Mouse (Mus musculus) thymus, postnatal 25 days (tissue): ENCODE results near the gene Itga9.

Experiments used
- DNase-seq: peaks from one replicate; pipeline ENCODE4 v3.0.0; 2022

Gene Itga9

DNA sequence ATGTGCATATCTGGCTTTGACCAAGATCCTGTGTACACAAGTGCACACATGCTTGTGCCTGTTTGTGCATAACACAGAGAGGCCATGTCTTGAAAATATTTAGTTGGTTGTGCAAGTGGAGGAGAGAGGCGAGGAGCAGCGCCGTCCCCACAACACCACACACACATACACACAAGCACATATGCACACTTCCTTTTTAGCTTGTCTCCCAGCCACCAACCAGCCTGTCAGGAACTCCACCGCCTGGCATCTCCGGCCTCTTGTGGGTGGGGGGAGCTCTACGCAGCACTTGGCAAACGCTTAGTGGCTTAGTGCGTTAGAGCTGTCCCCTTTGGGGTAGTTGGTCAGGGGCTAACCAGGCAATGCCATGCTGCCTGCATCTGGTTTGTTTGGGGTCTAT lies 321.0 kb downstream of the Itga9 start:
- DNase-seq, result peak; percentile 26

- no peak for DNase-seq
These were observed 321.5 kb downstream of the Itga9 start for GRCm38 (mm10) chr9:118928007-118928406.

DNA sequence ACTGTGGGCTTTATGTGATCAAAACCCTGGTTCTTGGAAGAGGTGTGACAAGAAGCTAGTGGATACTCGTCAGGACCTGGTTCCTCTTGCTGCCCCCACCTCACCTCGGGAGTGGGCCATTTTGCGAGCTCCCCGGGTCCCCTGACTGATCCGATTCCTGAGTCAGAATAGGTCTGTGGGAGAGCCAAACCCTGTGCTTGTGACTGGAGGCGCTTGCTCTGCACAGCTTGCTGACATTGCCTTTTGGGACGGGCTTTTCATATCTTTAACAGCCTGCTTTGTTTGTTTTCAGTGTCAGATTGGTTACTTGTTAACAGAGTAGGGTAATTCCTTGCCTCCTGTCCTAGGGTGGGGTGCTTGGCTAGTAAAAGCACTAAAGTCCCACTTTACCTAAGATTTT lies 322.2 kb downstream of the Itga9 start:
- DNase-seq, result no peak

GRCm38 (mm10) chr9:118930611-118931010 lies 324.1 kb downstream of the Itga9 start:
- no peak for DNase-seq

- no peak for DNase-seq
These were observed 327.3 kb downstream of the Itga9 start for GRCm38 (mm10) chr9:118933800-118934199.

GRCm38 (mm10) chr9:118934319-118934718 lies 327.8 kb downstream of the Itga9 start:
- no peak for DNase-seq

DNA sequence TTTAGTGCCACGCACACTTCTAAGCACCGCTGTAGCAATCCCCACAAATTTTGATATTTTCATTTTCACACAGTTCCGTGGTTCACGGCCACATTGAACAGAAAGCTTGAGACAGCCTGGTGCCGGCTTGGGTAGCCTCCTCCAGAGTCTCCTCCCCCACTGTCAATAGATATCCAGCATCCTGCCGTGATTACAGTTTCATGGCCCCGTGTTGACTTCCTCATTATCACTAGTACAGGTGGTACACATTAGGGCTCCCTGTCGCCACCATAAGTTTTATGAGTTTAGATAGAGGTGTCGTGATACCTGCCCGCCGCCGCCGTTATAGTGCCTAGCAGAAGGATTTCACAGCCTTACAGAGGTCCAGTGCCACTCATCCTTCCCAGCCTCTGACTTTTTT lies 328.6 kb downstream of the Itga9 start:
- no peak for DNase-seq

- no peak for DNase-seq
These were observed 329.6 kb downstream of the Itga9 start for GRCm38 (mm10) chr9:118936071-118936470.

DNA sequence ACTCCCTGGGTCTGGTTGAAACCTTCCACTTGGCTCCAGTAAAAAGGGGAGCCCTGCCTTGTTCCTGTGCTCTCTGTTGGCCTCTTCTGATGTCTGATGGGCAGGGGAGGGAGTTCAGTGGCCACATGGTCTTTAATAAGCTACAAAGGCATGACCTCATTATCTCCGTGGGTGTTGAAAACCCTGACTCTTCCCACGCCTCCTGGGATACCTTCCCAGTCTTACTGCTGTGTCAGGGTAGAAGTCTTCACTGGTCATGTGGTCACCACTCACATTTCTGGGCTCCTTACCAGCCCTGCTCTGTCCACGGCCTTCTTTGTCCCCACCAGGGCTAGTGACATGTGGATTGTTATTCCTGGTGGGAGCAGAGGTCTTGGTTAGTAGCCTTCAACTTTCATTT lies 331.0 kb downstream of the Itga9 start:
- no peak for DNase-seq

DNA sequence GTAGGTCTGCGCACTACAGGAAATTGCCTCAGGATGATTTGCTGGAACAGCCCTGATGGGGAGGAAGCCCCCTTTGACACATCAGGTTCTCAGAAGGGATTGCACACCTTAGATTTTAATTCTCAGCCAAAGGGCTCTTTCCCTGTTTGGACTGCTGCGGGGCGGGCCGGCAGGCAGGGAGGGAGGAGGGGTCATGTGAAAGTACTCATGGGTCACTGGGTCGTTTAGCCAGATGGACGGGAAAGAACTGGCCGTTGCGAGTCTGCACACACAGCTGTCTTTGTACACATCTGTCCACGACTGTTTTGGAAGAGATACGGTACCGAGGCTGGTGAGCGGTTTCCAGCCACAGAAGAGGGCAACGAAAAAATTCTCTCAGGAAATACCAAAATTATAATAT lies 332.9 kb downstream of the Itga9 start:
- no peak for DNase-seq

DNA sequence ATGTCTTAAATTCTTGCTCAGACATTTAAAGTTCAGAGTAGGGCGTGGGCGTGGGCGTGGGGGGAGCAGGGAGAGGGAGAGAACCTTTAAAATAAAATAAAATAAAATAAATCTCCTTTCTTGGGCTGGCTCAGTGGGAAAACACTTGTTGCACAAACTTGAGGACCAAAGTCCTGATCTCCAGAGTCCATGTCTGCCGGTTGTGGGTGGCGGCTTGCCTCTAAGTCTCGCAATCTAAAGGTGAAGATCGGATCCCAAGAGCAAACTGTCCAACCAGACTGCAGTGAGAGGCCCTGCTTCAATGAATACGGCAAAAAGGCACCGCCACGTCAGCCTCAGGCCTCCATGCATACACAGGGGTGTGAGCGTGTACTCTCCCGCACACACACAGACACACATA lies 333.3 kb downstream of the Itga9 start:
- no peak for DNase-seq

GRCm38 (mm10) chr9:118940591-118941207 lies 334.2 kb downstream of the Itga9 start:
- no peak for DNase-seq

GRCm38 (mm10) chr9:118942030-118942429 lies 335.5 kb downstream of the Itga9 start:
- no peak for DNase-seq

- DNase-seq, result no peak
These were observed 337.5 kb downstream of the Itga9 start for GRCm38 (mm10) chr9:118943941-118944340.

- no peak for DNase-seq
These were observed 337.9 kb downstream of the Itga9 start for GRCm38 (mm10) chr9:118944388-118944787.

DNA sequence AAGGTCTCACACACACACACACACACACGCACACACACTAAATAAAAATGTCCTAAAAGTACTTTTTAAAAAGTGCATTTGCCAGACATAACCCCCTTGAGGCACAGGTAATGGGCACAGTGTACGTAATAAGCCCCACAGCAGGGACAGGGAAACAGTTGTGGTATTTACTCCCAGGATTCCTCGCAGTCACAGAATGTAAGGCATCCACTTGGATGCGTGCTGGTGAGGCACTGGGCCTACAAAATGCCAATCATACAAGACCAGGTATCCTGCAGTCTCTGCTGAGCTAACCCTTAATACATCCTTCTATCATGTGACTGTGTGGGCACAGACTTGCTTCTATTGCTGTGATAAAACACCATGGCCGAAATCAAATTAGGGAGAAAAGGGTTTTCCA lies 342.0 kb downstream of the Itga9 start:
- no peak for DNase-seq

- no peak for DNase-seq
These were observed 342.6 kb downstream of the Itga9 start for GRCm38 (mm10) chr9:118949124-118949523.

GRCm38 (mm10) chr9:118949654-118950053 lies 343.2 kb downstream of the Itga9 start:
- DNase-seq, result no peak

DNA sequence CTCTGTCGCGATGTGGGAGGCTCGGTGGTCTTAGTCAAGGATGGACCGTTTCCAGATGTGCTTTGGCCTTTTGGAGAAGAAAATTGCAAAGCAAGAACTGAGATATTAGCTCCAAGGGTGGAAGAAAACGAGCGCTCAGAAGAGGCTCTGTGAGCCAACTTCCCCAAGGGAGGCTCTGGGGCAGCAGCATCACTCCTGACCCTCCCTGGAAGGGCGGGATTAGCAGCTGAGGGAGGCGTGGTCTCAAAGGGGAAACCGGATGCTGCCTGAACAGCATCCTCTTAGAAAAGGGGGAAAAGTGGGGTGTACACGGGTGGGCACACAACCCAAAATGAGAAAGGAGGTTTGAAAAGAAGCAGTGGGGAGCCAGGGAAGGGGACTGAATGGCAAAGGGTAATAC lies 343.6 kb downstream of the Itga9 start:
- no peak for DNase-seq
